Mouse (Mus musculus): Measurements from ENCODE around the gene P3h1.
"Not testable (repeated sequence)": the region's sequence is repeated elsewhere in the genome, so short reads cannot be mapped to it uniquely, and the experiment has no call there.

Gene P3h1

DNA sequence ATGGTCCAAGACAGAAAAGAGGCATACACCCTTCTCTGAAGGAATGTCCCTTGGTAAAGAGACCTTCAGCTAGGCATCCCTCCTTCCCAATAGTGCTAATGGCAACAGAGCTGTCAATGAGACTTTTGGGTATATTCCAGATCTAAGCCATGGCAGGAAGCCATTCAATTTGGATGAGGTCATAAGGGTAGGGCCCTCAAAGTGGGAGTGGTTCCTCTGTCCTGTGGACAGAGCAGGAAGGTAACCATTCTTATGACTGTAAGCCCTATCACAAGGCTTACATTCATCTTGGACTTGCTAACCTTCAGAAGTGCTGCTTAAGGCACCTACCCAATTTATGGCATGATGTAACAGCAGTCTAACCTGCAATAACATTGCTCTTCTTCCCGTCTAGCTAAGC lies 41.9 kb downstream of the P3h1 start:
- DNase-seq (ENCODE audit: low spot score in 2 of 2) = no peak

DNA sequence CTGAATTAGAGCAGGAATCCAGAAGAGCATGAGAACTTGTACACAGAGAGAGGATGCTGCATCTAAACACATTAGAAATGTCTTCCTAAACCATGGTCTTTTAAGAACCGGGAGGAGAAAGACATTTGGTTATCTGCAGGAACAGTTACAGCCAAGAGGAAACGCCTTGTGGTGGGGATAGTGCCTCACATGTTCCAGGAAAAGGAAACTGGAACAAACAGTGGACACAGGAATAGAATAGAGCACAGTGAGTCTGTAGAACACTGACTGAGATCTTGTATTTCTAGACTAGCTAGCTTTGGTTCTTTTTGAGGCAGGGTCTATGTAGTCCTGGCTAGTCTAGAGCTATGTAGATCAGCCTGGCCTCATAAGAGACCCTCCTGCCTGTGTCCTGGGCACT lies 42.5 kb downstream of the P3h1 start:
- no peak for DNase-seq (ENCODE audit: low spot score in 2 of 2)

DNA sequence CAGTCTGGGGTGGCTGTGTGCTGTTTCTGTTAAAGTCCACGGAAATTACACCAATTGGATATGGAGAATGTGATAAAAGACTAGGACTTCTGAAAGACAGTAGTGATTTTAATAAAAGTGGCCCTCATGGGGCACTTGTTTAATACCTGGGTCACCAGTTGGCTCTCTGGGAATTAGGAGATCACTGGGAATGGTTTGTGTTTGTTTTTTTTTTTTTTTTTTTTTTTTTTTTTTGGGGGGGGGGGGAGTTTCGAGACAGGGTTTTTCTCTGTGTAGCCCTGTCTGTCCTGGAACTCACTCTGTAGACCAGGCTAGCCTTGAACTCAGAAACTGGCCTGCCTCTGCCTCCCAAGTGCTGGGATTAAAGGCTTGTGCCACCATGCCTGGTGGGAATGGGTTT lies 43.0 kb downstream of the P3h1 start:
- DNase-seq (ENCODE audit: low spot score in 2 of 2) = no peak

DNA sequence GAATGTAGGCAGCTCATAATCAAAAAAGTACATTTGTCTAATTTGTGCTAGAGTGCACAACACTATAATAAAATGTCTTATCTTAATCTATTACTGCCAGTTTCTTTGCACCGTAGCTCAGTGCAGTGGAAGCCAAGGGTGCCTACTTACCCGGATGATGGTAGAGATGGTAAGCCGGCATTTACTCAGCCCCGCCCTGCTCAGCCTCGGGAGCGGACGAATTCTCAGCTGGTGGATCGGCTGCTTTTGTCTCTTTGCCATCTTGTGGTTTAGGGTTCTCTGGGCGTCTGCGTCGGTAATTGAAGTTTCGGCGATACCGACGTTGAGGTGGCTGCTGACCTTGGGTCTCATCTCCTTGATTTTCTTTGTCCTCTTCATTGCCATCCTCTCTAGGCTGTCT lies 46.1 kb downstream of the P3h1 start:
- DNase-seq (ENCODE audit: low spot score in 2 of 2) = not testable (repeated sequence)

DNA sequence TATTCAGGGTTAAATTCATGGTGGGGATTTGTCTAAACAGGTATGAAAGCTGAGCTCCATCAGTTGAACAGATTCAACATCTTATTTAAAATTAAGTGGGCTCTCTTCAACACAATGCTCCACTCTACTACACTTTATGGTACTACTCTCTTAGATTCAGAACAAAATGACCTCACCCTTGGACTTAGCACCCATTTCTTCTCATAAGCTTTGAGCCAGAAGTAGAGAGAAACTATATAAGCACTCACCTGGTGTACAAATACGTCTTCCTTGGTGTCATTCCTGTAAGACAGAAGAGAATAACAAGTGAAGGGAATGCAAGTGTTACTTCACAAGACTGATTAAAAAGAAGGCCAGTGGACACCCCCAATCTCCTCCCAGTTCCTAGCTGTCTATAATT lies 52.1 kb downstream of the P3h1 start:
- no peak for DNase-seq (ENCODE audit: low spot score in 2 of 2)

DNA sequence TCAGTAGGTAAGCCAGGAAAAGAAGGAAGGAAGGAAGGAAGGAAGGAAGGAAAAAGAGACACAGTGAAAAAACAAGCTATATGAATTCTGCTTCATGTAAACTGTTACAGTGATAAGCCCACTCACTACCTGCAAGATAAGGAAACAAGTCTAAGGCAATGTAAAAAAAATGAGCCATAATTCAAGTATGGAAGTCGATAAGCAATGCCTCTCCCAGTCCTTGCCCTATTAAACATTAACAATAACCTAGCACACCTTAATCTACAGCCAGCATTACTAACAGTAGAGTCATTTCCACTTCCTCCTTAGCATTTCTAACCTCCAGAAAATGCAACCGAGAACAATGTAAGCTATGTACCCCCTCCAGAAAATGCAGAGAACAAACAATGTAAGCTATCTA lies 52.6 kb downstream of the P3h1 start:
- no peak for DNase-seq (ENCODE audit: low spot score in 2 of 2)

DNA sequence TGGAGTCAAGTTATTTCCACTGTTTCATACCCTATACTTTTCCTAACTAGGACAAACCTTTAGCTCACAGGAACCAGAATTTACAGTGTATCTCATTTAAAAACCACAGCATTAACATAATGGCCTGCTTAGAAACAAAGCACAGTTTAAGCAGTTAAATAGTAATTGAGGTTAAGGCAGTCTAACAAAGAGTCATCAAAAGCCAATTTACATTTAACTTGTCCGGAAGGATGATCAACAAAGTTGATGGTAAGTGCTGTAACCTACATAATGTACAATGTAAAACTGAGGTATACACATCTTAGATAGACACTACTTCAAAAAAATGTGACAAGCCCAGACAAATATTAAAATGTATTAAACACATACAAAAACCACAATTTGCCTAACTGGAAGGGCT lies 59.2 kb downstream of the P3h1 start:
- DNase-seq (ENCODE audit: low spot score in 2 of 2) = no peak

DNA sequence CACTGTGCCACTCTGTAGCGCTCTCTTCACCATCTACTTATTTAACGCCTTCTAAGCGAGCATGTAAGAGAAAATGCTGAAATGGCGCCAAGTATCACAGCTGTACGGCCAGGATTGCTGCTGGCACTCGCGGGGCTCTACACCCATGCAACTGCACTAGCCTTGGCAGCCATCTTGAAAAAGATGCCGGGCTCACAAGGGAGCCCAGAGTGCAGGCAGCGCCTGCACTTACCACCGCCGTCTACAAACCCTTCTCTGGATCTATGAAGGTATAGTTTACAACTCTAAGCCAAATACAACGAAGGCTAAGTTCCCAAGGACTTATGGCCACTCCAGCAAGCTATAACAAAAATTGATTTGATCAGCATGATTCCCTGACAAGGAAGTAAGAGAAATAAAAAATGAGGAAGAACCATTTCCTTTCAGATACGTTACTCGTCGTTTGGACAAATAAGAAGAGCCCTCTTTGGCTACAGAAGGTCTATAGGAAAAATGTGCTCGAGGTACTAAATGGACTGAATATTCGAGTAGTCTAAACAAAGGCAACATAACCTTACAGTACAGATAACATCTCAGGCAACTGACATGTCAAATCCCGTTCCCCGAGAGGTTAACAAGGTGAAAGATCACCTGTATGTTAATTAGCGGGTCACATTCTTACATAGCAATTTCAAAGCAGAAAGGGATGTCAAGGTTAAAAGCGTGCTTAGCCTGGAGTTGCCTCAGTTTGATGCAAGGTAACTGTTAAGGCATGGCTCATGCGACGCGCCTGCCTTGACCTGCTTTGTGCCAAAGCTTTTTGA lies 60.3 kb downstream of the P3h1 start:
- DNase-seq (ENCODE audit: low spot score in 2 of 2) = peak in 1 of 2 experiments; percentile 58

DNA sequence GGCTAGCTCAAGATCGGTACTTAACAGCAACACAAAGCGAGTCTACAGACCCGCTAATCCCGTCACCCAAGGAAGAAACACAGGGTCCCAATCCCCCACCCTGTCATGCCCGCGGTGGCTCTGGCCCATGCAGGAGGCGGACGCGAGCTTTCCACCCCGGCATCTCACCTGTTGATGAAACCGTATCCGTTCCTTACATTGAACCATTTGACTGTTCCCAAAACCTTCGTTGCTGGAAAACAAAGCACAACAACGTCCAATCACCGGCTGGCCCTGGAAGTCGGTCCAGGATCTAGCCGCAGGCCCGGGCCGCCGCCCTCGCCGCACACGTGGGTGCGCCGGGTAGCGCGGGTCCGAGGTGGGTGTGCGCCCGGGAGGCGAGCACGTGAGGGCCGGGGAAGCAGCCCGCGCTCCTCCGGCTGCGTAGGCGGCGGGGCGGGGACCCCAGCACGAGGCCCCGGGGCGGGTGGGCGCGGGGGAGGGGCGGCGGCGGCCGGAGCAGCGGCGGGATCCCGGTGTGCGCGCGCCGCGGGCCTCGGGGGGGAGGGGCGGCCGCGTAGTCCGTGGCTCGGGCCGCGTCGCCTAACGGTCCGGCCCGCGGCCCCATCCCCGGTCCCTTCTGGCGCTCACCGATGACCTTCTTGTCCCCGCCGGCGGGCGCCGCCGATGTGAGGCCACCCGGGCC lies 61.0 kb downstream of the P3h1 start:
- peak in 1 of 2 experiments; percentile 17 for DNase-seq (ENCODE audit: low spot score in 2 of 2)

DNA sequence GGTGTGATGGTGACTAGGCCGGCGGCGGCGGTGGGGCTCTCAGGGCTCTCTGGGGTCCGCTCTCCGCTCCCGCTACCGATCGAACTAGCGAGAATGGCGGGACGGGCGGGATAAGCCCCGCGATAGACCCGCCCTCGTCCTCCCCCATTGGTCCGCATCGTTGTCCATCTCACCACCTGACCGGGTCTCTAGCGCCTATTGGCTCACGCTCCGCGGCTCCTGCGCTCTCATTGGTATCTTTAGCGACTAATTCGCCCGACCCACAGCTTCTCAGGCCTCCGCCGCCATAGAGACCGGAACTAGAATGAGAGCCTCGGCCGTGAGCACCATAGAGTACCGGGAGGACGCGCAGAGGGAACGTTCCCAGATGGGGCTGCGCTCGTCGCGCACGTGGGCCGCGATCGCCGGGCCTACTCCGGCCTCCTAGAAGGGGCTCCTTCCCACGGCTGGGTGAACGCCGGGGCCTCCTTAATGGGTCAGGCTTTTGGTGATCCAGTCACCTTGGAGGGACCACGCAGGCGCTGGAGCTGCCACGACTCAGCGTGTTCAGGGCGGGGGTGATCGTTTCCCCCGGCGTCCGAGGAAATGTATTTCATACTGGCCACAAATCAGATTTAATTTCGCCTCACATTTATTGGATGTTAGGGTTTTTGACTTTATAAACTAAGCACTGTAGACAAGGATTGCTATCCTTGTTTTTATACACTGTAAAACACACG lies 61.9 kb downstream of the P3h1 start, which contains the start of gene Ybx1:
Ybx1 (minus strand) TSS at position 190 of the 719 bp plus-strand sequence.
- DNase-seq (ENCODE audit: low spot score in 2 of 2) = peak; percentile 99 to 100

DNA sequence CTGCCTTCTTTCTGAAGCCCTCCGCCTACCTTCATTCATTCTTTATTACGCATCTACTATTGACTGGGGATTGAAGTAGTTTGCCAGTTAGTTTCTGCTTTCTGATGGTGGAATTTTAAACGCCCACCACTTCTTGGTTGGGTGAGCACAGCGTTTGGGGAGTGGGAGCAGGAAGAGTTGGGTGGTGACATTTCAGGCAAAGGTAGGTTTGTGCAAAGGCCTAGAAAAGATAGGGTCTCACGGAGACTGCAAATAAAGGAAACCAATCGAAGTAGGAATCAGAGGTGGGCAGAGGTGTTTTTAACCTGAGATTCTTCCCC lies 62.4 kb downstream of the P3h1 start:
- DNase-seq (ENCODE audit: low spot score in 2 of 2) = no peak

DNA sequence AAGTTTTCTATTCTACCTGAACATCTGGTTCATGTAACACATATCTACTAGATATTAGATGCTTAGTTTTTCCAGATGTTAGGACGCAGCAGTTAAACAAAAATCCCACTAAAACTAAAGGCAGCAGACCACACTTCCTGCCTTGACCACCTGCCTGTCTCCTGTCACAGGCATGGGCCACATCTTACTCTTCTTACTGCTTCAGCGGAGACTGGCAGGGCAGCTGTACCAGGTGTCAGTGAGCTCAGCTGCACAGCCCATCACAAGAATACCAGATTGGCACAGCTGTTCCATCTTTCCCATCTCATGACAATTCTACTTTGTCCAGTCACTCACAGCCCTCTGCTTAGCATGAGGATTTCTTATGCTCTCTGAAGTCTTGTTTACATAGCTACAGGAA lies 64.6 kb downstream of the P3h1 start:
- DNase-seq (ENCODE audit: low spot score in 2 of 2) = no peak
